Mouse (Mus musculus) gastrocnemius, postnatal 4 days (tissue): ENCODE measurements around the gene Mindy2. TPM values are rescaled to one million over a fixed set of nuclear protein-coding genes. Genes with fewer than 3 reads are reported as not detected.
"Not testable (repeated sequence)": the region's sequence is repeated elsewhere in the genome, so short reads cannot be mapped to it uniquely, and the experiment has no call there.

Source experiments
- DNase-seq, 2 experiments: peaks; one replicate each; pipeline ENCODE4 v3.0.0; 2021 to 2022; ENCODE audit warnings: low spot score in 2 of 2, mixed read lengths in 2 of 2
- total RNA-seq, 2 experiments: library from RNA; stranded (reverse); gene quantifications; 2 replicates each; pipeline ENCODE4 v1.2.3; 2021

Gene Mindy2
- total RNA-seq, 2 experiments from 2014 or later = 13.0 to 13.3 TPM

- no peak for DNase-seq
Observed at GRCm38 (mm10) chr9:70587171-70587570, 69.8 kb downstream of the Mindy2 start.

- DNase-seq = no peak
Observed at GRCm38 (mm10) chr9:70585172-70585571, 71.8 kb downstream of the Mindy2 start.

GRCm38 (mm10) chr9:70584641-70585040 lies 72.3 kb downstream of the Mindy2 start:
- no peak for DNase-seq

GRCm38 (mm10) chr9:70580956-70581355 lies 76.0 kb downstream of the Mindy2 start:
- no peak for DNase-seq

GRCm38 (mm10) chr9:70578123-70578522 lies 78.9 kb downstream of the Mindy2 start:
- no peak for DNase-seq

GRCm38 (mm10) chr9:70570351-70570750 lies 86.6 kb downstream of the Mindy2 start:
- no peak for DNase-seq

GRCm38 (mm10) chr9:70567651-70568050 lies 89.3 kb downstream of the Mindy2 start:
- DNase-seq = no peak

GRCm38 (mm10) chr9:70562825-70563224 lies 94.1 kb downstream of the Mindy2 start:
- no peak for DNase-seq

- DNase-seq = no peak
Observed at GRCm38 (mm10) chr9:70556796-70557195, 100.2 kb downstream of the Mindy2 start.

GRCm38 (mm10) chr9:70555431-70555830 lies 101.5 kb downstream of the Mindy2 start:
- DNase-seq = no peak

GRCm38 (mm10) chr9:70552233-70552632 lies 104.7 kb downstream of the Mindy2 start:
- DNase-seq = not testable (repeated sequence)

GRCm38 (mm10) chr9:70551524-70551923 lies 105.5 kb downstream of the Mindy2 start:
- no peak for DNase-seq

Other genes starting within 250 kb of the Mindy2 start
- gene Ccnb2, start 235.6 kb downstream of the Mindy2 start, total RNA-seq = 10 to 100 TPM; 22.0 to 27.9 TPM
- 10 to 100 TPM; 24.7 to 26.6 TPM for gene Rnf111, start 153.4 kb downstream of the Mindy2 start, total RNA-seq
- 10 to 100 TPM; 25.4 to 32.1 TPM for gene Sltm, start 114.4 kb downstream of the Mindy2 start, total RNA-seq
- gene Gm10642, start 923 bp downstream of the Mindy2 start, total RNA-seq = under 1 TPM; 0.21 to 0.56 TPM
- gene Adam10, start 21.8 kb upstream of the Mindy2 start, total RNA-seq = 10 to 100 TPM; 60.4 to 62.7 TPM